Mouse (Mus musculus) cerebellum, adult 2 months (tissue): Measurements from ENCODE around the gene E2f6.

Experiments
- CTCF ChIP-seq: fragments of 200-500 bp; IDR thresholded peaks from 2 replicates; pipeline ENCODE4 v1.5.1; 2011; ENCODE audit warnings: low read depth, mild to moderate bottlenecking, control low read depth, low read length, moderate library complexity, borderline replicate concordance; ENCODE audit not compliant: insufficient read depth
- POLR2A ChIP-seq: fragments of 200-500 bp; IDR thresholded peaks from 2 replicates; pipeline ENCODE4 v1.6.1; 2011; ENCODE audit warnings: low read length, control low read depth, borderline replicate concordance; ENCODE audit not compliant: insufficient read depth

DNA sequence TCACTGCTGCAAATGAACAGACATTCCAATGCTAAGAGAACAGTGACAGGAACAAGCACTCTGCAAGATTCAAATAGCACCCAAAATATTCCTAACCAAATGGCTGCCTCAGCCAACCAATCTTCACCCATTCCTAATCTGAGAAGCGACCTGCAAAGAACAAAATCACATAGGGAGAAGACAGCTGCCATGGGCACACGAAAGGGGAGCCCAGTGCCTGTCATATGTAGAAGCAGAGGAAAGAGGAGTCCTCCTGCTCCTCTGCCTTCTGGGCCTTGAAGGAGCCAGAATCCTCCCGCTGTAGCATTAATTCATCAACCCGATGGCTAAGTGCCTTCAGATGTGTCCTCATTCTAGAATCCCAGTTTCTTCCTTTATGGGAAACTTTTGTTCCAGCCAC lies 73.8 kb downstream of the E2f6 start:
- TF ChIP-seq POLR2A (no peak), CTCF (no peak)
